Mouse (Mus musculus) neutrophil, adult 5-6 weeks (primary cell): ENCODE measurements around the gene Tep1. TPM values are rescaled to one million over a fixed set of nuclear protein-coding genes. Genes with fewer than 3 reads are reported as not detected.
"Not testable (repeated sequence)": the region's sequence is repeated elsewhere in the genome, so short reads cannot be mapped to it uniquely, and the experiment has no call there.

Source experiments
- ATAC-seq: fragments of 151-379, 151-347 bp; 2 replicates; pipeline ENCODE4 v1.8.0; 2017; ENCODE audit warnings: mild to moderate bottlenecking, moderate TSS enrichment; ENCODE audit not compliant: insufficient number of reproducible peaks, poor library complexity, low FRiP score, severe bottlenecking; ENCODE audit errors: extremely low read depth
- total RNA-seq: library from RNA; stranded (forward); fragments of 200-1000 nt; gene quantifications from 2 replicates; pipeline ENCODE4 v1.2.3, GENCODE M21; 2017

Tep1 gene
- total RNA-seq, 1 experiment from 2014 or later, result 41.5 TPM

- peak; percentile 31; the same call in 1 of the 2 replicates for ATAC-seq
Observed at GRCm38 (mm10) chr14:50871284-50871683, 924 bp upstream of the Tep1 start.

- ATAC-seq, result no peak
Observed at GRCm38 (mm10) chr14:50870805-50871143, 414 bp upstream of the Tep1 start.

GRCm38 (mm10) chr14:50868656-50869055 is 1.7 kb downstream of the Tep1 start:
- ATAC-seq, result no peak

GRCm38 (mm10) chr14:50868211-50868610 is 2.1 kb downstream of the Tep1 start:
- ATAC-seq, result no peak

DNA sequence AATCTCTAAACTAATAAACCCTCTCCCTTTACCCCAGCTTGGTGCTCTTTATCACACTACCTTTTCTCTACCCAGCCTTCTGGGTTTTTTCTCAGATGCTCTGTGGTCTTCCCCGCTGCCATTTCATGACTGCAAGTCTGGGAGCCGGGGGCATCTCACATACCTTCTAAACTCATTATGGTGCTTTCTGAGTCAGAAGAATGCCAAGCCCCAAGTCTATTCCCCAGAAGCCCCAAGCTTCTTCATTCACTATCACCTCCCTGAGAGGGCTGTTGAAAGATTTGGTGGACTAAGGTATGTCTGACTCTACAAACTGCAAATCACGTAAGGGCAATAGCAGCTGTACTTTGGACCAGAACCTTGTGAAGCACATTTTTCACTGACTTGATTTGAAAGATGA is 3.4 kb downstream of the Tep1 start:
- ATAC-seq, result no peak

DNA sequence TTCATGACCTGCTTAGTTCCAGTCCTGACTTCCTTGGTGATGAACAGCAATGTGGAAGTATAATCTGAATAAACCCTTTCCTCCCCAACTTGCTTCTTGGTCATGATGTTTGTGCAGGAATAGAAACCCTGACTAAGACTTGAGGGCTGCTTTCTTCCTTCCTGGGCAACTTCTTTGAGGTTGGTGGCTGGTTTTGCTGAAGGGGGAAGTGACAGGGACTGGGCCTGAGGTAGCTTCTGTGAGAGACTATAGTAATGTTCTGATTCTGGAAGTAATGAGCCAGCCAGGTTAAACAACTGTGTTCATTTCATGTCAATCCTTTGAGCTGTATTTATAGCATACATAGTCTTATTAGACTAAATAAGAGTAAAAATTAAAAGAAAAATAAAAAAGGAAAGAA is 5.4 kb downstream of the Tep1 start:
- ATAC-seq, result not testable (repeated sequence)

GRCm38 (mm10) chr14:50862641-50863040 is 7.7 kb downstream of the Tep1 start:
- ATAC-seq, result no peak

DNA sequence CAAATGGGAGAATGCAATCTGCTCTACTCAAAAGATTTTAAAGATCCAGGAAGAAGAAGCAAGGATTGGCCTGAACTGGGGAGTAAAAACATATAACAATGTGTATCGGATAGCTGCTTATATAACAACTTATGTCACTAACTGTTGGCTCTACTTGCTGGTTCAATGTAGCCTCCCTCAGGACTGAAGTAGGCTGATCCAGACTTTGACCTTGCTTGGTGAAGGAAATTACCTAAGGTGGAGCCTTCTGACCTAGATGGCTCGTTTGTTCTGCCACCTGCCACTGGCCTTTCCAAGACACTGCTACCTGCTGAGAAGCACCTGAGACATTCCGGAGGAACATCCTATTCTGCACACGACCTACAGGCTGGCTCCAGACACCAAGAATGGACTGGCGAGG is 14.6 kb downstream of the Tep1 start:
- no peak for ATAC-seq

DNA sequence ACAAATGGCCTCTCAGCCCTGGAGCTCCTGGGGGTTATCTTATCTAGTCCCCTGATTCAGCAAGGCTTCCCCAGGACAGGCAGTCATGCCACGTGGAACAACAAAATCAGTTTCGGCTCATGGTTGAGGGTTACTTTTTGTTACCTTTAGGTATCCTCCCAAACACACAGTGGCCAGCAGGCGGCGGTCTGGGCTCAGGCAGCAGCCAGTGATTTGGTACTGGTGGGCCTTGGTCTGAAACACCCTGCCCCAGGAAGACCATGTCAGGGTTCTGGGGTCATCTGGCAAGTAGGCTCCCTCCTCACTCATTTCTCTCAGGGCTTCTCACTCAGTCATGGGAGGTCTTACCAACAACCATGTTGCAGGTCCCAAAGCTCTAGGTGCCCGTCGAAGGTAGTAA is 33.1 kb downstream of the Tep1 start:
- ATAC-seq, result no peak

- no peak for ATAC-seq
Observed at GRCm38 (mm10) chr14:50834435-50834834, 35.9 kb downstream of the Tep1 start.

DNA sequence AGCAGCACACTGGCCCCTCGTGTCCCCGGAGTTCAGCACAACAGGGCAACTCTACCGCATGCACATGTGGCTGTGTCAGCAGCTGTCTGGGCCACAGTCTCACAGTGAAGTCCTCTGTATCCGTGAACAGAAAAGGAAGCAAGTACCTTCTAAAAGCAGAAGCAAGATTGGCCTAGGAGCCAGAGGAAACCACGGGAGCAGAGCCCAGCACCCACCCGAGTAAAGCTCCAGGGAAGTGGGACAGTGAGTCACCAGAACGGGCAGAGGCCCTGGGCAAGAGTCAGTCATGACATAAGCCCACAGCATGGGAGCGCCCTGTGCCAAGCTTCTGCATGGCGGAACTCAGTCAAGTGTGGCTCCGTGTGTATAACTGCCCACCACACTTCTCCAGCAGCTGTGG is 36.4 kb downstream of the Tep1 start:
- ATAC-seq, result peak; percentile 69; the same call in 1 of the 2 replicates

DNA sequence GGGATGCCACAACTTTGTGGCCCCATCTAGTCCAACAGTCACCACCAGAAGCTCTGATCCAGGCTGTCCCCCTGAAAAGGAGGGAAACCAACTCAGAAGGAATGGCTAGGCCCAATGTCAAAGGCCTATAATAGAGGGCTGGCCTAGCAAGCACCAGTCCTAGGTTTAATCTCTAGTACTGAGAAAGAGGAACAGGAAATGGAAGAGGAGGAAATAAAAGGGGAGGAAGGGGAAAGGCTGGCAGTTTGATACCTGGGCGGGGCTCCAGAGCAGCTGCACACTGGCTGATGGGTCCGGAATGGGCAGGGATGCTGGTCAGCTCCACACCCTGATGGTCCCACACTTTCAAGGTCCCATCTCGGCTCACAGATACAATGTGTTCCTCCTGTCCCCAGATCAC is 40.5 kb downstream of the Tep1 start:
- no peak for ATAC-seq

- ATAC-seq, result no peak
Observed at GRCm38 (mm10) chr14:50826579-50826978, 43.8 kb downstream of the Tep1 start.

DNA sequence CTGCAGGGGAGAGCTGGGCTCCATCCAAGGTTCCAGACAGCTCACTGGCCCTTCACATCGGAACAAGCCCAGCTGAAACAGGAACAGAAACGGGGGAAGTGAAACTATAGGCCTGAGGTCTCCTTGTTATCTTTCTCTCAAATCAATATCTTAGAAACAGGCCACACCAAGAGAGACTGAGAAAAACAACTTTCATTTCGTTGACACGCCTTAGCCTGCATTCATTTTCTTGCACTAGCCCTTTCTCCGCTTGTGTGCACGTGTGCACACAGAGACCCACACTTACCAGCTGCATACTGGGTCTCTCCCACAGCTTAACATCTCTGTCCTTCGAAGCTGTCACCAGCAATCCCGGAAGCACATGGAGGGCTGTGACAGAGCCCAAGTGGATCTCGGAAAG is 46.1 kb downstream of the Tep1 start:
- peak; percentile 84 for ATAC-seq

DNA sequence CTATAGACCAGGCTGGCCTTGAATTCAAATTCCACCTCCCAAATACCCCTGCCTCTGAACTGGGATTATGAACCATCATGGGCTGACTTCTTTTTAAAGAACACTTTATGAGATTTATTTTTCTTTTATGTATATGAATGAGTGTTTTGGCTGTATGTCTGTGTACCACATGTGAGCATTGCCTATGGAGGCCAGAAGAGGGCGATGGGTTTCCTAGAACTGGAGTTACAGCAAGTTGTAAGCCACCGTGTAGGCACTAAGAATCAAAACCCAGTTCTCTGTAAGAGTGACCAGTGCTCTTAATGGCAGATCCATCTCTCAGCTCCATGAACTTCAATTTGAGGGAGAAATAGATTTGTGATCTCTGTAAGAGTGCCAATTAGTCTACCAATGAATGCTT is 47.1 kb downstream of the Tep1 start:
- ATAC-seq, result no peak

- no peak for ATAC-seq
Observed at GRCm38 (mm10) chr14:50813060-50813459, 57.3 kb downstream of the Tep1 start.

- peak; percentile 93 for ATAC-seq
Observed at GRCm38 (mm10) chr14:50807487-50808072, 62.8 kb downstream of the Tep1 start, which contains the start of the genes Ccnb1ip1 and Parp2. Ccnb1ip1 (minus strand) TSS chr14:50807732. Parp2 (plus strand) TSS chr14:50807841.

DNA sequence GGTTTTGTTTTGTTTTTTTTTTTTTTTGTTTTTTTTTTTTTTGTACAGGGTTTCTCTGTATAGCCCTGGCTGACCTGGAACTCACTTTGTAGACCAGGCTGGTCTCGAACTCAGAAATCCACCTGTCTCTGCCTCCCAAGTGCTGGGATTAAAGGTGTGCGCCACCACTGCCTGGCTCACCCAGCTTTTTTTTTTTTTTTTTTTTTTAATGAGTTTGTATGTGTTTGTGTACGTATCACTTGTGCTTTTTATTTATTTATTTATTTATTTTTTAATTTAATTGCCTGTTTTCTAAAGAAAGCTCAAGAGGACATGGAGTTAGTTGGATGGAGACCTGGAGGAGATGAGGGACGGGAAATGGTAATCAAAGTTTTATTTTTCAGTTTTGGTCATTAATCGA is 63.9 kb downstream of the Tep1 start:
- not testable (repeated sequence) for ATAC-seq

- no peak for ATAC-seq
Observed at GRCm38 (mm10) chr14:50804683-50805082, 65.7 kb downstream of the Tep1 start.

GRCm38 (mm10) chr14:50802843-50803562 is 67.4 kb downstream of the Tep1 start:
- ATAC-seq, result no peak

DNA sequence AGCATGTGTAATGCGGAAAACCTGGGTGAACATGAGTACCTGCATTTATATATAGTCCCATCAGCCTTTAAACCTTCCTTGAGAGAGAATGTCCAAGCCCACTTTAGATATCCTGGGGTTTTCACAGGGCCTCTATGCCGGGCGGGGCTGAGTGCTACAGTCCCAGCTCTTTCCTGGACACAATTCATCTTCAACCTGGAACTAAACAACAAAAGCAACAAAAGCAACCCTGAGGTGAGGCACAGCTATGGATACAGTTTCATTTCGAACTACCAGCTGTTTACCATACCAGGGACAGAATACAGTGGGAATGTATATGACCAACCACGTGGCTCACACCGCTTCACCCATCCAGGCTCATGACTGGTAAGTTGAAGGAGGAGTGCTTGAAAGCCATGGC is 67.9 kb downstream of the Tep1 start:
- no peak for ATAC-seq
